Mouse (Mus musculus): ENCODE results near the gene Epb41l2. TPM values are rescaled to one million over a fixed set of nuclear protein-coding genes. Genes with fewer than 3 reads are reported as not detected.

Epb41l2 gene
- polyA plus RNA-seq, 1 experiment from 2014 or later, result 20.7 TPM

DNA sequence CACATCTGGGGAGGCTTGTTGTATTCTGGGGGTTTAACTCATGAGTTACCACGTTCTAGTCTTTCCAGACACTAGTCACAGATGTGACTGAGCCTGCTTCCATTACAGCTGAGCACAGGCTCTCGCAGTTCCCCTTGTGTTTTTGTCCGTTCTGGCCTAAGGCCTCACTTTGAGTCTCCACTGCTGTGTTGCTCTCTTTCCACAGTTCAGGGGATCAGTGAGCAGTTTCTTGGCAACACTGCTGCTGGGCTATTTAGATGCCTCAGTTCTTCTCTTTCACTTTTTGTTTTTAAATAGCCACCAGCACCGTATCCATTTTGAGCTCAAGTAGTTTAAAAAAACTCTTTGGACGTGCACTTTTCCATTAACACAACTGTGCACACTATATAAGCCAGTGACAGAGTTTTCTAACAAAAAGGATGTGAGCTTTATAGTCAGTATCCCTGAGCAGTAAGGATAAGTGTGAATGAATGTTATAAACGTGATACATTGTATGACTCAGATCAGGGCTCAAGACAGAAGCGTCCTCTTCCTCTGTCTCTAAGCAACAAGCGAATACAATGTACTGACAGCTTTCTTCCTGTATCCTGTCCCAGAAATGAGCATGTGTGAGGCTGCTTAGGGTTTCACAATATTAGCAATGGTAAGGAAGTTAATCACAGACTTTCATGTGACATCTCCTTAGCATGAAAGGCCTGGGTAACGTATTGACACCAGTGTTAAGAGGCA lies 28.1 kb upstream of the Epb41l2 start:
- Histone ChIP-seq H3K4me1 (no peaks in the 10 kb centered on the region), H3K36me3 (no peaks in the 10 kb centered on the region), H3K9ac (replicated peaks) (no peak overlapping the region), H3K4me2 (replicated peaks) (no peak overlapping the region), H3K9me3 (no peaks in the 10 kb centered on the region), H3K4me3 (no peak overlapping the region), H3K27ac (replicated peaks) (no peak overlapping the region), H3K27me3 (no peaks in the 10 kb centered on the region)
- WGBS, result 47% methylated on average over 9 of the region's 9 CpGs
- ATAC-seq (replicated peaks), result no peak

DNA sequence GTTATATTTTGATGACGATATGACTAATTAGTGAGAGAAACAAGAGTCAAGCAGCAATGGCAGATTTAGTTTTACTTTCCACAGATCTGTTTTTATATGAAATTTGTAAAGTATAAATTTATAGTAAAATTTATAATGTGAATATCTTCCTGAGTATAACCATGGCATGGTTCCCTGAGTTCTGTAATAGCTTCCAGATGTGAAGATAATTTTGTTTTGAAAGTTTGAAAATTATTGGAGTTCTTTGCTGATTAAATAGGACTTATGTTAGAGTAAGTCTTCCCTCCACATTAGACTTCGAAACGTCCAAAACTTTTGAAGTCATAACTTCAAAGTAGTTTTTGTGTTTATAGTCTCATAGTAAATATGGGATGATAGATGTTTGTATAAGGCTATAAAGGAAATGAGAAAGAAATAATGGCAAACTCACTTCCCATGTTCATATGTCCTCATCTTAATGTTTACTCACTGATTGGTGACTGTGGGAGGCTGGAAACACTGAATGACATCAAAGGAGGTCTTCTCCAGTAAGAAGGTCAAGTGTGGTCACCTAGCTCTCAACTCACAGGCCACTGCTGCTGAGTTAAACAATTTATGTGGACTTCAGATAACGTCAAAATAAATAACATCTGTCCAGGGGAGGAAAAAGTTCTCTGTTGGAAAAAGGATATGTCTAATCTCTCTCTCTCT lies 26.1 kb upstream of the Epb41l2 start:
- no peak for ATAC-seq (replicated peaks)
- H3K9ac ChIP-seq (replicated peaks), result no peak overlapping the region
- H3K27ac ChIP-seq (replicated peaks), result no peak overlapping the region
- H3K4me1 ChIP-seq, result no peaks in the 10 kb centered on the region
- H3K4me2 ChIP-seq (replicated peaks), result no peak overlapping the region
- H3K36me3 ChIP-seq, result no peaks in the 10 kb centered on the region
- no peak overlapping the region for H3K4me3 ChIP-seq
- no peaks in the 10 kb centered on the region for H3K9me3 ChIP-seq
- no peaks in the 10 kb centered on the region for H3K27me3 ChIP-seq
- 84% methylated on average over 4 of the region's 4 CpGs for WGBS

- Histone ChIP-seq H3K27ac (replicated peaks) (no peak overlapping the region), H3K9me3 (no peaks in the 10 kb centered on the region), H3K4me3 (no peak overlapping the region), H3K36me3 (no peaks in the 10 kb centered on the region), H3K4me2 (replicated peaks) (no peak overlapping the region), H3K4me1 (no peaks in the 10 kb centered on the region), H3K27me3 (no peaks in the 10 kb centered on the region), H3K9ac (replicated peaks) (no peak overlapping the region)
- ATAC-seq (replicated peaks), result no peak
- WGBS, result 92% methylated on average over 5 of the region's 5 CpGs
Measured at GRCm38 (mm10) chr10:25340675-25341074, 18.9 kb upstream of the Epb41l2 start.

GRCm38 (mm10) chr10:25342801-25343200 lies 16.8 kb upstream of the Epb41l2 start:
- Histone ChIP-seq H3K4me2 (replicated peaks) (no peak overlapping the region), H3K36me3 (no peaks in the 10 kb centered on the region), H3K4me3 (no peak overlapping the region), H3K27me3 (no peaks in the 10 kb centered on the region), H3K9ac (replicated peaks) (no peak overlapping the region), H3K9me3 (no peaks in the 10 kb centered on the region), H3K27ac (replicated peaks) (no peak overlapping the region), H3K4me1 (no peaks in the 10 kb centered on the region)
- no peak for ATAC-seq (replicated peaks)

DNA sequence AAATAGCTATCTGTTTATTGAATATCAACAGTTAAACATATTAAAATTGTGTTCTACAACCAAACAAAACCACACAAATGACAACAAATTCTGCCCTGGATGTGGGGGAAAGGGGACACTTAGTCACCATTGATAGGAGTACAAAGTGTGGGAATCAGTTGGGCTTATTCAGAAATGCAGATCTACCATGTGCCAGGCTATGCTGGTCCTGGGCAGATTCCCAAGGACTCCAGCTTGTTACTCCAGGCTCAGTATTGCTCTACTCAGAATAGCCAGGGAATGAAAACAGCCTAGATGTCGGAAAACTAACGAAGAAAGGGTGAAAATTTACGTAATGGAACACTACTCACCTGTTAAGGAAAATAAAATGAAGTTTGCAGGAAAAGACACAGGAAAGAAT lies 5.7 kb upstream of the Epb41l2 start:
- Histone ChIP-seq H3K36me3 (no peaks in the 10 kb centered on the region), H3K27ac (replicated peaks) (no peak overlapping the region), H3K4me3 (no peak overlapping the region), H3K4me2 (replicated peaks) (no peak overlapping the region), H3K27me3 (no peaks in the 10 kb centered on the region), H3K4me1 (no peaks in the 10 kb centered on the region), H3K9me3 (no peaks in the 10 kb centered on the region), H3K9ac (replicated peaks) (no peak overlapping the region)
- WGBS, result 80% methylated on average over 3 of the region's 3 CpGs
- ATAC-seq (replicated peaks), result no peak

GRCm38 (mm10) chr10:25354390-25354789 lies 5.2 kb upstream of the Epb41l2 start:
- no peak overlapping the region for H3K27ac ChIP-seq (replicated peaks)
- ATAC-seq (replicated peaks), result no peak
- no peak overlapping the region for H3K4me2 ChIP-seq (replicated peaks)
- no peaks in the 10 kb centered on the region for H3K4me1 ChIP-seq
- no peaks in the 10 kb centered on the region for H3K9me3 ChIP-seq
- H3K9ac ChIP-seq (replicated peaks), result no peak overlapping the region
- H3K4me3 ChIP-seq, result no peak overlapping the region
- H3K36me3 ChIP-seq, result no peaks in the 10 kb centered on the region
- 87% methylated on average over 7 of the region's 7 CpGs for WGBS
- H3K27me3 ChIP-seq, result no peaks in the 10 kb centered on the region

DNA sequence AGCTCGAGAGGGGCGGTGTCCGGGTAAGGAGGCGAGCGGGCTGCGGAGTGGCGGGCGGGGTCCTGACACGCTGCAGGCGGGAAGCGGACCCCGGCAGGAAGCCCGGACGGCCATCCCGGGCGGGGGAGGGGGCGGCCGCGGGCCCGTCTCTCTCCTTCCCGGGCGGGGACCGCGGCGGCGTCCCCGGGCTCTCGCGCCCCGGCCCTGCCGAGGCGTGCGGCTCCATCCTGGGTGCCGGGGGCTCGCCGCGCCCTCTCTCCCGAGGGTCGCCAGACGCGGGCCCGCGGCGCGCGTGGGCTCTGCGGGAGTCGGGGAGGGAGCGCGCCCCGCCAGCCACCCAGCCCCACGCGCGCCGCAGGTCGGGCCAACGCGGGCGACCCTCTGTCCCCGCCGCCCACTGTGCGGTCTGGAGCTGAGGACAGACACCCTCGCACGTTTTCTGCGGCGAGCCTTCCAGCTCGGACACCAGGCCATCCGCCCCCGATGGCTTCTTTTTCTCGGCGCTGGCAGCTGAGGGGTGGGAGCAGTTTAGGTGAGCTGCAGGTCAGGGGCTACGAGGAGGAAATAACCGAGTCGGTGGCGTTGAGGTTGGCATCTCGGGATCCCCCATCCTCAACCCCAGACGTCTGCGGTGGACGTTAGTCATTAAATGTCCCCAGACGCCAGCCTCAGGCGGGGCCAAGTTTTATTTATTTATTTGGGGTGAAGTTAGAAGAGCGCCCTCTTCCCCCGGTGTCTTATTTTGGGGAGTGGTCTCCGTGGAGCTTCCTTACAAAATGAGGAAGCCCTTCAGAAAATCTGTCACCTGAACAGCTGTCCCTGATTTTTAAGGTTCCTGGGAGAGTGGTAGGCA lies 587 bp downstream of the Epb41l2 start:
- peak overlapping the region; percentile 86 for H3K4me2 ChIP-seq (replicated peaks)
- peak overlapping the region; percentile 94 for H3K4me3 ChIP-seq
- no peaks in the 10 kb centered on the region for H3K36me3 ChIP-seq
- no peaks in the 10 kb centered on the region for H3K9me3 ChIP-seq
- under 1% methylated on average over 58 of the region's 84 CpGs for WGBS
- peak overlapping the region; percentile 67 for H3K9ac ChIP-seq (replicated peaks)
- H3K27ac ChIP-seq (replicated peaks), result peak overlapping the region; percentile 43
- no peaks in the 10 kb centered on the region for H3K27me3 ChIP-seq
- peak; percentile 80; the same call in 1 of the 2 replicates for ATAC-seq (replicated peaks)
- H3K4me1 ChIP-seq, result peaks cover 8% of the 10 kb centered on the region

GRCm38 (mm10) chr10:25362235-25362634 lies 2.6 kb downstream of the Epb41l2 start:
- no peak for ATAC-seq (replicated peaks)
- Histone ChIP-seq H3K4me1 (peaks cover 8% of the 10 kb centered on the region), H3K9ac (replicated peaks) (no peak overlapping the region), H3K4me2 (replicated peaks) (no peak overlapping the region), H3K4me3 (no peak overlapping the region), H3K36me3 (no peaks in the 10 kb centered on the region), H3K27ac (replicated peaks) (no peak overlapping the region), H3K27me3 (no peaks in the 10 kb centered on the region), H3K9me3 (no peaks in the 10 kb centered on the region)
- 77% methylated on average over 6 of the region's 6 CpGs for WGBS

DNA sequence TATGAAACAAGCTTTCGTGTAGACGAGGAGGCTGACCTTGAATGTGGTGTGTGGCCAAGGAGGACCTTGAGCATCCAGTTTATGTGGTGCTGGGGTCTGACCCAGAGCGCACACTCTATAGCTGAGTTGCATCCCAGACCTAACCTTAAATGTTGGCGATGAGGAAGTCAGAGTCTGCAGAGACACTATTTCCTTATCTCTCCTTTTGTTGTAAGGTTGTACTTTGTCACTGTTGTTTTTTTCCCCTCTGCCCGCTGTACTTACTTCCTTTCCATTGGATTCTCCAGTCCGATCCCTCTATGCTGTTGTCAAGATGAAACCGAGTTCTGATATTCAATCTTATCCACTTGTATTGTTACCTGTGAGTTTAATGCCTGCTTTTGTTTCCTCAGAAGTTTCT lies 5.6 kb downstream of the Epb41l2 start:
- Histone ChIP-seq H3K9me3 (no peaks in the 10 kb centered on the region), H3K27me3 (no peaks in the 10 kb centered on the region), H3K4me3 (no peak overlapping the region), H3K36me3 (no peaks in the 10 kb centered on the region), H3K27ac (replicated peaks) (no peak overlapping the region), H3K9ac (replicated peaks) (no peak overlapping the region), H3K4me2 (replicated peaks) (no peak overlapping the region), H3K4me1 (peaks cover 13% of the 10 kb centered on the region)
- WGBS, result 91% methylated on average over 7 of the region's 7 CpGs
- no peak for ATAC-seq (replicated peaks)

- 81% methylated on average over 7 of the region's 7 CpGs for WGBS
- ATAC-seq (replicated peaks), result no peak
- H3K27ac ChIP-seq (replicated peaks), result no peak overlapping the region
Measured at GRCm38 (mm10) chr10:25365708-25366107, 6.1 kb downstream of the Epb41l2 start.

GRCm38 (mm10) chr10:25366691-25367090 lies 7.1 kb downstream of the Epb41l2 start:
- Histone ChIP-seq H3K27me3 (no peaks in the 10 kb centered on the region), H3K4me2 (replicated peaks) (no peak overlapping the region), H3K27ac (replicated peaks) (no peak overlapping the region), H3K9me3 (no peaks in the 10 kb centered on the region), H3K36me3 (no peaks in the 10 kb centered on the region), H3K9ac (replicated peaks) (no peak overlapping the region), H3K4me3 (no peak overlapping the region), H3K4me1 (peaks cover 15% of the 10 kb centered on the region)
- ATAC-seq (replicated peaks), result no peak
- WGBS, result 83% methylated on average over 5 of the region's 5 CpGs

More at GRCm38 (mm10) chr10:25365708-25366107, 6.1 kb downstream of the Epb41l2 start:
- Histone ChIP-seq H3K27me3 (no peaks in the 10 kb centered on the region), H3K9ac (replicated peaks) (no peak overlapping the region), H3K4me3 (no peak overlapping the region), H3K4me2 (replicated peaks) (no peak overlapping the region), H3K36me3 (no peaks in the 10 kb centered on the region), H3K9me3 (no peaks in the 10 kb centered on the region), H3K4me1 (peaks cover 8% of the 10 kb centered on the region)

- Histone ChIP-seq H3K4me3 (no peak overlapping the region), H3K36me3 (no peaks in the 10 kb centered on the region), H3K4me2 (replicated peaks) (no peak overlapping the region), H3K4me1 (peaks cover 25% of the 10 kb centered on the region), H3K9me3 (no peaks in the 10 kb centered on the region), H3K27me3 (no peaks in the 10 kb centered on the region), H3K9ac (replicated peaks) (no peak overlapping the region), H3K27ac (replicated peaks) (no peak overlapping the region)
- ATAC-seq (replicated peaks), result no peak
- 28% methylated on average over 3 of the region's 3 CpGs for WGBS
Measured at GRCm38 (mm10) chr10:25368928-25369327, 9.3 kb downstream of the Epb41l2 start.
